Mouse (Mus musculus): ENCODE measurements around the gene Gm38100.

DNA sequence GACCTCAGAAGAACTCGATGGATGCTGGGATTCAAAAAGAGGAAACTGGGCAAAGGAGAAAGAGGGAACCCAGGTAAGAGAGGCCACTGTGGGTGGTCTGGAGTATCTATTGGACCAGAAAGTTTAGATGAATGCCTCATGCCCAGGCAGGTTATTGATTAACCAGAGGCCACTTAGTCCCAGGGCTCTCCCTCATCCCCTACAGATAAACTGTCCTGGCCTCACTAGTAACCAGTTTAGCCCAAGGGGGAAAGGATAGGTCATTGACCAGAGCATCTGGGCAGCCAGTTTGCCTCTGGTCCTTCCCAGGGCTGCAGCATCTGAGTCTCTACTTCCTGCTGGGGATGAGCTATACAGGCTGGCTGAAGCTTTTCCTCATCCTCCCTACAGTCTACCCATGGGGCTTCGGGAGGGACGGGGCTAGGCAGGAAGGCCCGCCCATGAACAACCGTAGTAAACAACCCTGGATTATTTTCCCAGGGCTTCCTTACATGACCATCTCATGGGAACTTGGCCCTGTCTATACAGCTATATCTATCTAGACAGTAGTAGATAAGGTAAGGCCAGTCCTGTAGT is 6.3 kb upstream of the Gm38100 start:
- TF ChIP-seq EP300 (IDR thresholded peaks at IDR 0.05; ENCODE audit: low read depth in 1 of 2, low read length in 2 of 2) (no peak), POLR2AphosphoS2 (IDR thresholded peaks at IDR 0.05; ENCODE audit: low read length) (no peak), RAD21 (IDR thresholded peaks at IDR 0.05; ENCODE audit: low read depth, low read length) (no peak), MAX (IDR thresholded peaks at IDR 0.05; ENCODE audit: low read length) (no peak)

Measured in MEL (cell line).